Mouse (Mus musculus) limb, embryonic 14.5 days (tissue): ENCODE measurements at regions not wholly inside any gene's neighbourhood (a gene's known extent, or its start where the extent isn't known, plus 50 kb on each side); places are given as distances from the start of the nearest gene placed in this dataset.

Experiments used
- ATAC-seq: fragments of 200-750 bp; cut with Nextera tagmentation; 2 replicates; pipeline ENCODE4 v1.8.0; 2017; ENCODE audit warnings: low read depth, moderate number of reproducible peaks, moderate TSS enrichment; ENCODE audit not compliant: low FRiP score
- DNase-seq: peaks from one replicate; pipeline ENCODE4 v3.0.0-alpha.2; 2015; ENCODE audit warnings: low spot score
- H3K27ac ChIP-seq: fragments of 300-500 bp; sonication (generic); replicated peaks from 2 replicates; pipeline ENCODE4 v1.5.1; 2014; ENCODE audit warnings: low read depth, mild to moderate bottlenecking, low read length, moderate library complexity, mixed read lengths
- H3K27me3 ChIP-seq: fragments of 300-500 bp; sonication (generic); 2 replicates; pipeline ENCODE4 v1.6.1; 2014; ENCODE audit warnings: low read length, mixed read lengths; ENCODE audit not compliant: control insufficient read depth, insufficient read depth
- H3K36me3 ChIP-seq: fragments of 300-500 bp; sonication (generic); 2 replicates; pipeline ENCODE4 v1.6.1; 2014; ENCODE audit warnings: mild to moderate bottlenecking, low read length, moderate library complexity, mixed read lengths; ENCODE audit not compliant: control insufficient read depth, insufficient read depth
- H3K4me1 ChIP-seq: fragments of 300-500 bp; sonication (generic); 2 replicates; pipeline ENCODE4 v1.6.1; 2014; ENCODE audit warnings: antibody characterized with exemption, low read length, mixed read lengths; ENCODE audit not compliant: control insufficient read depth, insufficient read depth
- H3K4me2 ChIP-seq: fragments of 300-500 bp; sonication (generic); replicated peaks from 2 replicates; pipeline ENCODE4 v1.6.1; 2014; ENCODE audit warnings: low read depth, mild to moderate bottlenecking, low read length, moderate library complexity; ENCODE audit not compliant: severe bottlenecking
- H3K4me3 ChIP-seq: fragments of 300-500 bp; sonication (generic); replicated peaks from 2 replicates; pipeline ENCODE4 v1.5.1; 2014; ENCODE audit warnings: low read length
- H3K9ac ChIP-seq: fragments of 300-500 bp; sonication (generic); 2 replicates; pipeline ENCODE4 v1.6.1; 2014; ENCODE audit warnings: mild to moderate bottlenecking, low read depth, low read length, moderate library complexity; ENCODE audit not compliant: severe bottlenecking
- H3K9me3 ChIP-seq: fragments of 300-500 bp; sonication (generic); 2 replicates; pipeline ENCODE4 v1.6.1; 2016; ENCODE audit warnings: low read length; ENCODE audit not compliant: control insufficient read depth
- POLR2A ChIP-seq: fragments of 200-500 bp; IDR thresholded peaks from 2 replicates; pipeline ENCODE4 v1.8.0; 2012; ENCODE audit warnings: inconsistent platforms, mild to moderate bottlenecking, moderate library complexity, borderline replicate concordance; ENCODE audit not compliant: insufficient read depth, insufficient read length; ENCODE audit errors: extremely low read depth
- WGBS: fragments of 180-500 bp; shearing (Covaris S2); extraction: QIAGEN DNeasy Blood & Tissue Kit; methylation state at CpG from one replicate; pipeline ENCODE4 v1.1.7; 2014; 5-methylcytosine and 5-hydroxymethylcytosine counted together

DNA sequence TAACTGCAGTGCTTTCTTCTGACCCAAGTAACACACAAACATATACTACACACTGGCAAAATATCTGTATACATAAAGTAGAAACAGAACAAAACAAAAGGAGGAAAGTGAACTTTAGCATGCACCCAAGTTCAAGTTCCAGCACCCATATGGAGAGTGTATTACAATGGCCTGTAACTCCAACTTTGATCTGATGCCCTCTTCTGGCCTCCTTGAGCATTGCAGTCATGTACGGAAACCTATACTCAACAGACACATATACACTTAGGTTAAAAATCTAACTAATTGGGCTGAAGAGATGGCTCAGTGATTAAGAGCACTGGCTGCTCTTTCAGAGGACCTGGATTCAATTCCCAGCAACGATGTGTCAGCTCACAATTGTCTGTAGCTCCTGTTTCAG lies 72.2 kb downstream of the Mid1ip1 start:
- no peak for TF ChIP-seq POLR2A
- H3K27ac ChIP-seq = no peak overlapping the region
- no peak overlapping the region for H3K4me2 ChIP-seq
- WGBS = 80% methylated on average over 2 of the region's 2 CpGs
- DNase-seq (no peak), ATAC-seq (no peak)
- H3K36me3 ChIP-seq = no peaks in the 10 kb centered on the region
- no peaks in the 10 kb centered on the region for H3K9me3 ChIP-seq
- no peaks in the 10 kb centered on the region for H3K27me3 ChIP-seq
- H3K4me3 ChIP-seq = no peak overlapping the region
- no peak overlapping the region for H3K9ac ChIP-seq
- no peaks in the 10 kb centered on the region for H3K4me1 ChIP-seq

- H3K4me1 ChIP-seq = no peaks in the 10 kb centered on the region
- H3K9me3 ChIP-seq = no peaks in the 10 kb centered on the region
- ATAC-seq = no peak
- TF ChIP-seq POLR2A = no peak
- WGBS = 80% methylated on average over 7 of the region's 7 CpGs
- no peak overlapping the region for H3K4me3 ChIP-seq
- no peak overlapping the region for H3K9ac ChIP-seq
- H3K36me3 ChIP-seq = no peaks in the 10 kb centered on the region
- no peak overlapping the region for H3K27ac ChIP-seq
- no peak for DNase-seq
- no peaks in the 10 kb centered on the region for H3K27me3 ChIP-seq
- no peak overlapping the region for H3K4me2 ChIP-seq
These were observed 105.6 kb downstream of the Mid1ip1 start for GRCm38 (mm10) chrX:10820313-10820920.

GRCm38 (mm10) chrX:10833681-10834080 lies 118.9 kb downstream of the Mid1ip1 start:
- Histone ChIP-seq H3K4me1 (no peaks in the 10 kb centered on the region), H3K36me3 (no peaks in the 10 kb centered on the region), H3K27me3 (no peaks in the 10 kb centered on the region), H3K4me3 (no peak overlapping the region), H3K9me3 (no peaks in the 10 kb centered on the region), H3K4me2 (no peak overlapping the region), H3K27ac (no peak overlapping the region), H3K9ac (no peak overlapping the region)
- 30% methylated on average over 1 of the region's 1 CpGs for WGBS
- DNase-seq (no peak), ATAC-seq (no peak)
- TF ChIP-seq POLR2A = no peak

DNA sequence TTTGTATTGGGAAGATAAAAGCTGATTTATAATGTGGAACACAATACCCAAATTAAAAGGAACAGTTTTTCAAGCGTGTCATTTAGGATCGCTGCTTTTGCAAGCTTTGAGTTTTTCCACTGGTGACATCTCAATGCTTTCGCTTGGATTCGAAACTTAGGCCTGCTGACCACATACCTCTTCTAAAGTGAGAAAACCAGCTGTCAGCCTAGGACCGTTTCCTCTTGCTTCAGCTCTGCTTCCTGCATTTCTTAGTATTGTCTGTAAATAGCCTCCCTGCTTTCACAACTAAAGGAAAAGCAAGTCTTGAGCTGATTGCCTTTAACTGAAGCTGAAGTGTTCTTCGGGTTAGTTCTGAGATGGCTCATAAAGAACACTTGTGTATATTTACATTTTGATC lies 142.3 kb downstream of the Mid1ip1 start:
- DNase-seq (no peak), ATAC-seq (no peak)
- Histone ChIP-seq H3K9ac (no peak overlapping the region), H3K4me2 (no peak overlapping the region), H3K9me3 (no peaks in the 10 kb centered on the region), H3K36me3 (no peaks in the 10 kb centered on the region), H3K4me3 (no peak overlapping the region), H3K4me1 (no peaks in the 10 kb centered on the region), H3K27me3 (no peaks in the 10 kb centered on the region), H3K27ac (no peak overlapping the region)
- TF ChIP-seq POLR2A = no peak
- 75% methylated on average over 6 of the region's 6 CpGs for WGBS

DNA sequence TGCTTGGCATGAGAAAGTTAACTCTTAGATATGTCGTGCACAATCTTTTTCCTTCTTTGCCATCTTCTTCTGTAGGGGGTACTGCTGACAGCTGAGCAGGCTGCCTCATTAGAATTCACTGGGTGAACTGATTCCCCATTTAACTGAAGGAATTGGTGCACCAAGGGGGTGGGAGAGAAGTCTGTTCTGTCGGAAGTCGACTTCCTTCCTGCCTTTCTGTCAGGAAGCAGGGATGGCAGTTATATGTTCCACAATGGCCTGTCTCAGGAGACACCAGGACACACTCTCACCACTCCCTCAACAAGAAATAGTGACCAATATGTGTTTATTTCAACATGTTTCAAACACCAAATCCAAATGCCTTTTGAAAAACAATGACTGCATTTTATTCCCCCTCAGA lies 142.9 kb downstream of the Mid1ip1 start:
- H3K9me3 ChIP-seq = no peaks in the 10 kb centered on the region
- no peak overlapping the region for H3K9ac ChIP-seq
- H3K4me2 ChIP-seq = no peak overlapping the region
- H3K27me3 ChIP-seq = no peaks in the 10 kb centered on the region
- WGBS = 63% methylated on average over 3 of the region's 3 CpGs
- TF ChIP-seq POLR2A = no peak
- H3K4me3 ChIP-seq = no peak overlapping the region
- no peak for DNase-seq
- H3K36me3 ChIP-seq = no peaks in the 10 kb centered on the region
- no peaks in the 10 kb centered on the region for H3K4me1 ChIP-seq
- no peak overlapping the region for H3K27ac ChIP-seq
- no peak for ATAC-seq

GRCm38 (mm10) chrX:10871613-10872012 lies 156.8 kb downstream of the Mid1ip1 start:
- Histone ChIP-seq H3K27me3 (no peaks in the 10 kb centered on the region; the same call in 1 of the 2 replicates), H3K27ac (no peak overlapping the region), H3K4me1 (no peaks in the 10 kb centered on the region), H3K4me2 (no peak overlapping the region), H3K36me3 (no peaks in the 10 kb centered on the region), H3K9me3 (no peaks in the 10 kb centered on the region), H3K4me3 (no peak overlapping the region), H3K9ac (no peak overlapping the region)
- ATAC-seq (no peak), DNase-seq (no peak)
- 79% methylated on average over 4 of the region's 4 CpGs for WGBS
- no peak for TF ChIP-seq POLR2A
